Mouse (Mus musculus) forebrain, embryonic 13.5 days (tissue): Measurements from ENCODE around the gene Lrig1. TPM values are rescaled to one million over a fixed set of nuclear protein-coding genes. Genes with fewer than 3 reads are reported as not detected.

Experiments used
- ATAC-seq: fragments of 200-750 bp; cut with Nextera tagmentation; 2 replicates; pipeline ENCODE4 v1.8.0; 2017
- H3K27ac ChIP-seq: fragments of 300-500 bp; sonication (generic); 2 replicates; pipeline ENCODE4 v1.5.1; 2015; ENCODE audit warnings: inconsistent platforms, mild to moderate bottlenecking, moderate library complexity
- H3K27me3 ChIP-seq: fragments of 300-500 bp; sonication (generic); 2 replicates; pipeline ENCODE4 v1.6.1; 2015; ENCODE audit warnings: mild to moderate bottlenecking, inconsistent platforms
- H3K36me3 ChIP-seq: fragments of 300-500 bp; sonication (generic); 2 replicates; pipeline ENCODE4 v1.6.1; 2015; ENCODE audit warnings: mild to moderate bottlenecking, inconsistent platforms; ENCODE audit not compliant: poor library complexity, severe bottlenecking
- H3K4me1 ChIP-seq: fragments of 300-500 bp; sonication (generic); 2 replicates; pipeline ENCODE4 v1.6.1; 2015; ENCODE audit warnings: inconsistent platforms
- H3K4me2 ChIP-seq: fragments of 300-500 bp; sonication (generic); 2 replicates; pipeline ENCODE4 v1.6.1; 2015; ENCODE audit warnings: inconsistent platforms, mild to moderate bottlenecking, moderate library complexity
- H3K4me3 ChIP-seq: fragments of 300-500 bp; sonication (generic); 2 replicates; pipeline ENCODE4 v1.5.1; 2015; ENCODE audit warnings: mild to moderate bottlenecking, inconsistent platforms
- H3K9ac ChIP-seq: fragments of 300-500 bp; sonication (generic); 2 replicates; pipeline ENCODE4 v1.6.1; 2015; ENCODE audit warnings: mild to moderate bottlenecking, inconsistent platforms
- H3K9me3 ChIP-seq: fragments of 300-500 bp; sonication (generic); replicated peaks from 2 replicates; pipeline ENCODE4 v1.6.1; 2016; ENCODE audit warnings: inconsistent platforms
- WGBS: fragments of 180-500 bp; shearing (Covaris S2); methylation state at CpG from one replicate; pipeline ENCODE4 v1.1.7; 2015; 5-methylcytosine and 5-hydroxymethylcytosine counted together
- polyA plus RNA-seq: library from polyadenylated mRNA; unstranded; fragments of >200 nt; fragmentation: Nextera tagmentation; extraction: Ambion mirVana; gene quantifications from 2 replicates; pipeline ENCODE4 v1.2.1, GENCODE M21; 2015

Lrig1 gene
- polyA plus RNA-seq, 1 experiment from 2014 or later: 6.4 TPM

- H3K9me3 ChIP-seq: no peaks in the 10 kb centered on the region
- no peaks in the 10 kb centered on the region for H3K27me3 ChIP-seq
- WGBS: 27% methylated on average over 6 of the region's 6 CpGs
- H3K27ac ChIP-seq: peak overlapping the region; percentile 69
- ATAC-seq: no peak
- 0 out of 2 replicates have a peak overlapping the region, but pooled peaks have one; percentile 43 for H3K9ac ChIP-seq
- no peaks in the 10 kb centered on the region for H3K36me3 ChIP-seq
- H3K4me3 ChIP-seq: 0 out of 2 replicates have a peak overlapping the region, but pooled peaks have one; percentile 8
- H3K4me1 ChIP-seq: peaks cover 78% of the 10 kb centered on the region
- H3K4me2 ChIP-seq: peak overlapping the region; percentile 43
These were observed 17.7 kb downstream of the Lrig1 start for GRCm38 (mm10) chr6:94682270-94682618.

- ATAC-seq: peak; percentile 58; the same call in 1 of the 2 replicates
- Histone ChIP-seq H3K36me3 (no peaks in the 10 kb centered on the region), H3K9me3 (no peaks in the 10 kb centered on the region), H3K9ac (peak overlapping the region; percentile 43; the same call in 1 of the 2 replicates), H3K27ac (peak overlapping the region; percentile 69), H3K4me3 (0 out of 2 replicates have a peak overlapping the region, but pooled peaks have one; percentile 8), H3K4me1 (peaks cover 81% of the 10 kb centered on the region), H3K4me2 (peak overlapping the region; percentile 43), H3K27me3 (no peaks in the 10 kb centered on the region)
- WGBS: 39% methylated on average over 15 of the region's 15 CpGs
These were observed 18.3 kb downstream of the Lrig1 start for GRCm38 (mm10) chr6:94681446-94682269.

GRCm38 (mm10) chr6:94680760-94681445 lies 19.1 kb downstream of the Lrig1 start:
- no peak for ATAC-seq
- 38% methylated on average over 5 of the region's 5 CpGs for WGBS
- peak overlapping the region; percentile 43; the same call in 1 of the 2 replicates for H3K4me2 ChIP-seq
- H3K27me3 ChIP-seq: no peaks in the 10 kb centered on the region
- no peak overlapping the region for H3K4me3 ChIP-seq
- no peaks in the 10 kb centered on the region for H3K9me3 ChIP-seq
- H3K36me3 ChIP-seq: no peaks in the 10 kb centered on the region
- 0 out of 2 replicates have a peak overlapping the region, but pooled peaks have one; percentile 43 for H3K9ac ChIP-seq
- H3K4me1 ChIP-seq: peaks cover 83% of the 10 kb centered on the region
- peak overlapping the region; percentile 41; the same call in 1 of the 2 replicates for H3K27ac ChIP-seq

DNA sequence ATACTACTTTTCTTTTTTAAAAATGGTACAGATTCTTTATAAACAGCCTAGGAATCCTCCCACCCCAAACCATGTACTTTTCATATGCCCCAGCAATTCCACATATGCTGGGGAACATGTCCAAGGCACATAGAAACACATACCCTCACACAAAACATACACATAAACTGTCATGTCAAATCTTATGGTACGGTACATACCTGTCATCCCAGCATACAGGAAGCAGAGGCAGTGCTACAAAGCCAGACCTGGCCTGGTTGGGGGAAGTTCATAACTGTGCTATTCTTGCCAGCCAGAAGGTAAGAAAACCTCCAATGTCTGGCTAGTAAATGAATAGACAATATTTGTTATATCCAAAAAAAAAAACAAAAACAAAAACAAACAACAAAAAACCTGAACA lies 20.7 kb downstream of the Lrig1 start:
- no peak overlapping the region for H3K9ac ChIP-seq
- no peak overlapping the region for H3K4me3 ChIP-seq
- H3K4me1 ChIP-seq: peaks cover 81% of the 10 kb centered on the region
- H3K4me2 ChIP-seq: no peak overlapping the region
- no peaks in the 10 kb centered on the region for H3K36me3 ChIP-seq
- no peak overlapping the region for H3K27ac ChIP-seq
- ATAC-seq: no peak
- H3K9me3 ChIP-seq: no peaks in the 10 kb centered on the region
- WGBS: 94% methylated on average over 1 of the region's 1 CpGs
- no peaks in the 10 kb centered on the region for H3K27me3 ChIP-seq

DNA sequence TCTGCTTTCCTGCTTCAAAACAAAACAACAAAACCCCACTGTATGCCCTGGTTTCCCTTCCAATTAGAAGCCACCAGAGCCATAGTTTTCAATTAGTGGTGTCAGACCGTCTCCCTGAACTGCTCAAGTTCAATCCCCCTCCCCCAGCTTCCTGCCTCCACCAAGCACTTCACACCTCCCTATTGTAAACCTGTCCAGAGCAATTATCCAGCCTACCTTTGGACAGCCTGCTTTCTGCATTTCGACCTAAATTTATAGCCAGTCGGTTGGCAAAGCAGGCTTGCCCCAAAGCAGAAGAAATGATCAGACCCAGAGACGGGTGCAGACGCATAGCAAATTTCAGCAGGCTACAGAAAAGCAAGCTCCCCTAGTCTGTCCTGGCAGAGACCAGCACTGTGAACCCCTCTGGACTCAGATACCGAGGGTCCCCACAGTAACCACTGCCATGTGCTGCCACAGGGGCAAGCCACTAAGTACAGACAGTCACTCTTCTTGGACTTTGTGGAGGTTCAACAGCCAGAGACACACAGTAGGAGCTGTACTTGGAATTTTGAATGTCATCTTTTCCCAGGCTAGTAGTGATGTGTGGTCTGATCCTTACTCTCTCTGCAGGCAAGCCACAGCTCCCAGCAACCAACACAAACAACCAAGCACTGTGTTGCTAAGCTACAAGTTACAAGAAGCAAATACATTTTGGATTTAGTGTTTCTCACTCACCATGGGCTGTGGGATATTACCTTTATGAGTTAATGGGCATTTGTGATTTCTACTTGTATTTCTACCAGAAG lies 21.4 kb downstream of the Lrig1 start:
- 31% methylated on average over 6 of the region's 6 CpGs for WGBS
- ATAC-seq: no peak
- peak overlapping the region; percentile 68 for H3K27ac ChIP-seq

DNA sequence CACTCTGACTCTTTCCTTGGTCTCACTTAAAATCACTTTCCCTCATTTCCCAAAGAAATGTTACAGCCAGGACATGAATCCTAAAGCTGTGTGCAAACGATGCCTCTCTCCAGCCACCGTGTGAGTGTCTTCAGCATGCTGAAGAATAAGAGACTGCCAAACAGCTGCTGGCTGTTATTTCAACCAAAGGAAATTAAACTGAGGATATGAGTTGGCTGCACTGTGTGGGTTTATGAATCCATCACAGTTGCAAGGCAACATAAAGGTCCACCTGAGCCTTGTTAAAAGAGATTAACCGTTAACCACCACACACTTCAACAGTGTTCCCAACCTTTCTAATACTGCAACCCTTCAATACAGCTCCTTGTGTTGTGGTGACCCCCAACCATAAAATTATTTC lies 22.5 kb downstream of the Lrig1 start:
- Histone ChIP-seq H3K9me3 (no peaks in the 10 kb centered on the region), H3K4me3 (no peak overlapping the region), H3K27me3 (no peaks in the 10 kb centered on the region), H3K36me3 (no peaks in the 10 kb centered on the region), H3K4me1 (peaks cover 83% of the 10 kb centered on the region), H3K9ac (no peak overlapping the region), H3K27ac (no peak overlapping the region), H3K4me2 (no peak overlapping the region; the same call in 1 of the 2 replicates)
- no peak for ATAC-seq
- 36% methylated on average over 3 of the region's 3 CpGs for WGBS

More for the DNA sequence above, 21.4 kb downstream of the Lrig1 start:
- Histone ChIP-seq H3K4me1 (peaks cover 81% of the 10 kb centered on the region), H3K27me3 (no peaks in the 10 kb centered on the region), H3K36me3 (no peaks in the 10 kb centered on the region), H3K9me3 (no peaks in the 10 kb centered on the region), H3K9ac (0 out of 2 replicates have a peak overlapping the region, but pooled peaks have one; percentile 12), H3K4me3 (no peak overlapping the region), H3K4me2 (peak overlapping the region; percentile 24)

DNA sequence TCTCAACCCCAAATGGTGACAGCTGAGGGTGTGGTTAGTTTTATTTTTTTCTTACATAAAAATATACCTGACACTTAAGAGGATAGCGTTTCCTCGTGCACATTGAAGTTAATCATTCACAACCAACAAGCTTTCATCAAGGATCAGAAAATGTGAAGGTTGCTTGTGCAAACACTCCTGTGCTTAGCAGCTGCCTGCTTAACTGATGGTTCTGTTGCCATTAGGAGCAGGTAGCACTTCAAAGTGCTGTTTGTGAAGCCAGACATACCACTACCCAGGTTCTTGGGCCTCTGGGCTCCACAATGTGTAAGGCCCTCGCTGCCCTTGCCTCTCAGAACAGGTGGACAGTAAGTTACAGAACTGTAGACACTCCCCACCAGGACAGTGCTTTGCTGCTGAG lies 23.1 kb downstream of the Lrig1 start:
- Histone ChIP-seq H3K36me3 (no peaks in the 10 kb centered on the region), H3K4me3 (no peak overlapping the region), H3K4me1 (peaks cover 77% of the 10 kb centered on the region), H3K9me3 (no peaks in the 10 kb centered on the region), H3K27me3 (no peaks in the 10 kb centered on the region), H3K27ac (no peak overlapping the region), H3K4me2 (no peak overlapping the region; the same call in 1 of the 2 replicates), H3K9ac (no peak overlapping the region)
- no peak for ATAC-seq
- 76% methylated on average over 3 of the region's 3 CpGs for WGBS

DNA sequence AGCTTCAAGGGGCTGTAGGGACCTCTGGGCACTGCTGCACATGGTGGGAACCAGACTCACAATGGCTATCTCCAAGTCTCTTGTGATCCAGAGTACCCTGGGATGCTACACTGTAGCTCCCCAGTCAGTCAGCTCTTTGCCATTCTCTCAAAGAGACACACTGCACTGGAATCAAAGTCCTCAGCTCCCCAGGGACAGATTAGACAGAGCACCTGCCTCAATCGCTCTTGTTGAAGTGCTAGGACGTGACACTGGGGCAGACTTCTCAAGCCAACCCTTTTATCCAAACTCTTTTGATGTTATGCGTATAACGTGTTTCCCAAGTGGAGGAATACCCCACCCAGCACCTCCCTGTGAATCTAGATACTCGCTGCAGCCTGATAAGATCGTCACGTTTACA lies 23.7 kb downstream of the Lrig1 start:
- no peaks in the 10 kb centered on the region for H3K36me3 ChIP-seq
- WGBS: 42% methylated on average over 7 of the region's 7 CpGs
- no peak overlapping the region for H3K27ac ChIP-seq
- no peaks in the 10 kb centered on the region for H3K27me3 ChIP-seq
- no peak overlapping the region for H3K4me3 ChIP-seq
- H3K4me1 ChIP-seq: peaks cover 76% of the 10 kb centered on the region
- H3K4me2 ChIP-seq: no peak overlapping the region
- ATAC-seq: no peak
- no peaks in the 10 kb centered on the region for H3K9me3 ChIP-seq
- H3K9ac ChIP-seq: no peak overlapping the region

DNA sequence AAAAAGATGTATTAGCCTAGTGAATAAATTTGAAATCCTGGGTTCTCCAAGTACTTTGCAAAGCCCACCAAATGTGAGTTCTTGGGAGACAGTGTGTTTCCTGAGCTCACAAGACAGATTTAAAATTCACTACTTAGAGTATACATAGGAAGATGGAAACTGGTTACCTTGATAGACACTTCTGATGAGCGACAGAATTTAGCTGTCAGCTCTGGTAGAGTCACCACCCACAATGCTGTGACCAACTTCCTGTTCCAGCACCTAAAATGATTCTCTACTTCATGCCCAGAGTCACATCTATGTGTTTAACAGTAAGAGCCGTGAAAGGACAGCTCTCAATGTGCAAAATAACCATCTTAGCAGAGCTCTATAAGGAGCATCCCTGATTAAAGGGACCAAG lies 27.5 kb downstream of the Lrig1 start:
- Histone ChIP-seq H3K27ac (no peak overlapping the region), H3K27me3 (no peaks in the 10 kb centered on the region), H3K9me3 (no peaks in the 10 kb centered on the region), H3K4me1 (peaks cover 81% of the 10 kb centered on the region), H3K4me3 (no peak overlapping the region), H3K4me2 (no peak overlapping the region), H3K9ac (no peak overlapping the region), H3K36me3 (no peaks in the 10 kb centered on the region)
- no peak for ATAC-seq
- WGBS: 93% methylated on average over 2 of the region's 2 CpGs

- WGBS: 40% methylated on average over 6 of the region's 6 CpGs
- Histone ChIP-seq H3K9me3 (no peaks in the 10 kb centered on the region), H3K9ac (no peak overlapping the region), H3K27me3 (no peaks in the 10 kb centered on the region), H3K4me3 (no peak overlapping the region), H3K27ac (0 out of 2 replicates have a peak overlapping the region, but pooled peaks have one; percentile 19), H3K4me2 (no peak overlapping the region), H3K4me1 (peaks cover 78% of the 10 kb centered on the region), H3K36me3 (no peaks in the 10 kb centered on the region)
- no peak for ATAC-seq
These were observed 30.6 kb downstream of the Lrig1 start for GRCm38 (mm10) chr6:94669370-94669769.

DNA sequence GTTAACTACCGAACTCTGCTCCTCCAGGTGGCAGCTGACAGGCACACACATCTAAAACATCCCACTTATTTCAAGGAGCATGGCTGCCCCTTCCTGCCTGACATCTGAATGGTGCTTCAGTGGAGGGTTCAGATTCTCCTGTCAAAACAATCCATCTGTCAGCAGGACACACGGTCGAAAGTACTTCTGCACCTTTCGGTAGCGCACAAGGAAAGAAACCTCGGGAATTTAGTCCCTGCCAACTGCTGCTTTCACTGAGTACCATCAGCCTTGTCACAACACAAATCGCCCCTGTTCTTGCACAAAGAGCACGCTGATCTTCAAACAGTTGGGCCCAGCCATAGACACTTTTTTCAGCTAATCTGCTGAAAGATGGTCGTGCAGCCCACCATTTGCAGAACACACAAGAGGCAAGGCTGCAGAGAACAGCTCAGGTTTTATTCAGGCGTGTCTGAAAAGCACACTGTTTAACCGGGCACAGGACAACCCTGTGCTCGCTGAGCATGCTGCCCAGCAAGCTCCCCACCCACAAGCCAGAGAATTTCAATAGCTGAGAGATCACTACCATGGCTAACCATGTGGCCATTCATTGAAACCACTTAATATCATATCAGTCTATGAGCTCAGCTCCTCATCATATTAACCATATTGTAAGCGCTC lies 31.6 kb downstream of the Lrig1 start:
- Histone ChIP-seq H3K9me3 (no peaks in the 10 kb centered on the region), H3K27me3 (no peaks in the 10 kb centered on the region), H3K9ac (peak overlapping the region; percentile 27; the same call in 1 of the 2 replicates), H3K4me2 (peak overlapping the region; percentile 50), H3K4me1 (peaks cover 68% of the 10 kb centered on the region), H3K36me3 (no peaks in the 10 kb centered on the region), H3K27ac (peak overlapping the region; percentile 60), H3K4me3 (peak overlapping the region; percentile 1; the same call in 1 of the 2 replicates)
- 12% methylated on average over 13 of the region's 13 CpGs for WGBS
- ATAC-seq: peak; percentile 76
